Mouse (Mus musculus) midbrain, embryonic 14.5 days (tissue): Measurements from ENCODE around the gene Rexo5. TPM values are rescaled to one million over a fixed set of nuclear protein-coding genes. Genes with fewer than 3 reads are reported as not detected.

Source experiments
- ATAC-seq: fragments of 200-750 bp; cut with Nextera tagmentation; 2 replicates; pipeline ENCODE4 v1.8.0; 2017; ENCODE audit warnings: moderate number of reproducible peaks, moderate library complexity; ENCODE audit not compliant: low FRiP score, low TSS enrichment
- DNase-seq: peaks from one replicate; pipeline ENCODE4 v3.0.0-alpha.2; 2015
- H3K27ac ChIP-seq: fragments of 300-500 bp; sonication (generic); replicated peaks from 2 replicates; pipeline ENCODE4 v1.5.1; 2014; ENCODE audit warnings: mild to moderate bottlenecking, low read depth, low read length, moderate library complexity
- H3K27me3 ChIP-seq: fragments of 300-500 bp; sonication (generic); 2 replicates; pipeline ENCODE4 v1.6.1; 2014; ENCODE audit warnings: low read length, control low read depth, mixed read lengths; ENCODE audit not compliant: control insufficient read depth, insufficient read depth
- H3K36me3 ChIP-seq: fragments of 300-500 bp; sonication (generic); 2 replicates; pipeline ENCODE4 v1.6.1; 2014; ENCODE audit warnings: low read length, control low read depth; ENCODE audit not compliant: control insufficient read depth, insufficient read depth
- H3K4me1 ChIP-seq: fragments of 300-500 bp; sonication (generic); 2 replicates; pipeline ENCODE4 v1.6.1; 2014; ENCODE audit warnings: mild to moderate bottlenecking, antibody characterized with exemption, low read length, control low read depth; ENCODE audit not compliant: control insufficient read depth, insufficient read depth
- H3K4me2 ChIP-seq: fragments of 300-500 bp; sonication (generic); 2 replicates; pipeline ENCODE4 v1.6.1; 2014; ENCODE audit warnings: mild to moderate bottlenecking, low read length, moderate library complexity
- H3K4me3 ChIP-seq: fragments of 300-500 bp; sonication (generic); replicated peaks from 2 replicates; pipeline ENCODE4 v1.5.1; 2014; ENCODE audit warnings: low read depth, low read length
- H3K9ac ChIP-seq: fragments of 300-500 bp; sonication (generic); replicated peaks from 2 replicates; pipeline ENCODE4 v1.6.1; 2014; ENCODE audit warnings: mild to moderate bottlenecking, low read length, moderate library complexity
- H3K9me3 ChIP-seq: fragments of 300-500 bp; sonication (generic); 2 replicates; pipeline ENCODE4 v1.6.1; 2016; ENCODE audit warnings: low read length, control low read depth, mixed read lengths; ENCODE audit not compliant: control insufficient read depth
- WGBS: fragments of 180-500 bp; shearing (Covaris S2); extraction: QIAGEN DNeasy Blood & Tissue Kit; methylation state at CpG from one replicate; pipeline ENCODE4 v1.1.7; 2014; 5-methylcytosine and 5-hydroxymethylcytosine counted together
- polyA plus RNA-seq: library from polyadenylated mRNA; unstranded; fragments of >200 nt; fragmentation: Nextera tagmentation; extraction: Ambion mirVana; gene quantifications from 2 replicates; pipeline ENCODE4 v1.2.1, GENCODE M21; 2014

Rexo5 gene
- polyA plus RNA-seq = 9.4 and 11.6 TPM in 2 replicates

DNA sequence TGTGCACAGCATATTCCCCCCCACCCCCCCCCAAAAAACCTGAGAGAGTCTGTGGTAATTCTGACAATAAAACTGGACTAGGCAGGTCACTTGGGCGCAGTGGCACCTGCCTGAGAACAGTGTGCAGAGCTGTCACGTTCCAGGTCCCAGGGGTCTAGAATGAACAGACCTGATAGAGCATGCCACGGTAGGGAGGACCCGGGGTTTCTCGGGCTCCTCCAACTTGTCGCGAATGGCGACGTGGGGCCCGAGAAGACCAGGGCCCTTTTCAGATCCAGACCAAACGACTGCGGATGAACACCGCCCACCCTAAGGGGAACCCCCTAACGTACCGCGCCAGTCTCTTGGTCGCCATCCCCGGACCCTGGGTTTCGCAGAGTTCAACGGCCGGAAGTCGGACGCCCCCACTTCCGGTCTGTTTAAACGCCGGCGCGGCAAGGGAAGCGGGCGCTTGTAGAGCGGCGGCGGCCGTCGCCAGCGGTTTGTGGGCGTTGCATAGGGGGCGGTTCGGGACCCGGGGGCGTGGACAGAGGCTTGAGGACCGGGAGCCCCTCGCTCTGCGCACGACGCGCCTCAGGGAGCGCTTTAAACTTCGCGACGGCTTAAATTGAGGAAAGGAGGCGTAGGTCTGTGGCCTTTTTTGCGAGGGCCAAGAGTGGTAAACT is at the start of gene Rexo5, which contains the start of gene Eri2:
TSS of gene Rexo5 (plus strand) at position 421 of the 665 bp plus-strand sequence.
TSS of gene Eri2 (minus strand) at position 473 of the 665 bp plus-strand sequence.
- Histone ChIP-seq H3K9me3 (no peaks in the 10 kb centered on the region), H3K4me1 (peaks cover 5% of the 10 kb centered on the region; the same call in 1 of the 2 replicates), H3K27ac (peak within 1 kb of the TSS; percentile 64), H3K27me3 (no peaks in the 10 kb centered on the region), H3K9ac (peak within 1 kb of the TSS; percentile 79), H3K4me3 (peak within 1 kb of the TSS; percentile 69), H3K36me3 (peaks cover 21% of the 10 kb centered on the region), H3K4me2 (peak within 1 kb of the TSS; percentile 84)
- under 1% methylated on average over 53 of the region's 53 CpGs for WGBS
- DNase-seq (peak; percentile 95), ATAC-seq (peak; percentile 95)

GRCm38 (mm10) chr7:119744321-119744720 is 49.5 kb upstream of the Rexo5 start:
- Histone ChIP-seq H3K27me3 (no peaks in the 10 kb centered on the region), H3K9ac (no peak overlapping the region), H3K27ac (no peak overlapping the region), H3K9me3 (no peaks in the 10 kb centered on the region), H3K4me3 (no peak overlapping the region), H3K4me1 (peaks cover 5% of the 10 kb centered on the region; the same call in 1 of the 2 replicates), H3K4me2 (peak overlapping the region; percentile 38), H3K36me3 (no peaks in the 10 kb centered on the region)
- WGBS = 4% methylated on average over 34 of the region's 34 CpGs
- peak; percentile 48 for DNase-seq
- no peak for ATAC-seq

DNA sequence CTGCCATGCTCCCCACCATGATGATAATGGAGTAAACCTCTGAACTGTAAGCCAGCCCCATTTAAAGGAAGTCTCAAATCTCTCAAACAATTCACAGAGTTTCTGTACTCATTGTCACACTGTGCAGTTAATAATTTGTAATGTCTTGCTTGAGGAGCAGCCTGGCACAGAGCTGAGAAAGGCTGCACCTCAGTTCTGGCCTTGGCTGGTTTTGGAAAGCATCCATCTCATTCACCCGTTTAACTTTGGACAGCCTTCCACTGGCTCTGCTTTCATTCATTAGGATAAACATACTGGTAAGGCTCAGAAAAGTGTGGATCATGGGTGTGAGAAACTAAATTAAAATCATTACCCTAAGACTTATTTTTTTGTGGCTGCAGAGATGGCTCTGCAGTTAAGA is 47.9 kb upstream of the Rexo5 start:
- Histone ChIP-seq H3K9me3 (no peaks in the 10 kb centered on the region), H3K4me3 (no peak overlapping the region), H3K9ac (no peak overlapping the region), H3K36me3 (no peaks in the 10 kb centered on the region), H3K4me2 (no peak overlapping the region), H3K27me3 (no peaks in the 10 kb centered on the region), H3K27ac (no peak overlapping the region), H3K4me1 (peaks cover 5% of the 10 kb centered on the region; the same call in 1 of the 2 replicates)
- DNase-seq (no peak), ATAC-seq (no peak)
- WGBS = 84% methylated on average over 1 of the region's 1 CpGs

GRCm38 (mm10) chr7:119748761-119749160 is 45.0 kb upstream of the Rexo5 start:
- 95% methylated on average over 2 of the region's 2 CpGs for WGBS
- ATAC-seq (no peak), DNase-seq (no peak)
- no peaks in the 10 kb centered on the region for H3K27me3 ChIP-seq
- H3K9me3 ChIP-seq = no peaks in the 10 kb centered on the region
- no peak overlapping the region for H3K4me3 ChIP-seq
- no peak overlapping the region for H3K4me2 ChIP-seq
- H3K4me1 ChIP-seq = peaks cover 5% of the 10 kb centered on the region; the same call in 1 of the 2 replicates
- H3K9ac ChIP-seq = no peak overlapping the region
- H3K36me3 ChIP-seq = no peaks in the 10 kb centered on the region
- no peak overlapping the region for H3K27ac ChIP-seq

DNA sequence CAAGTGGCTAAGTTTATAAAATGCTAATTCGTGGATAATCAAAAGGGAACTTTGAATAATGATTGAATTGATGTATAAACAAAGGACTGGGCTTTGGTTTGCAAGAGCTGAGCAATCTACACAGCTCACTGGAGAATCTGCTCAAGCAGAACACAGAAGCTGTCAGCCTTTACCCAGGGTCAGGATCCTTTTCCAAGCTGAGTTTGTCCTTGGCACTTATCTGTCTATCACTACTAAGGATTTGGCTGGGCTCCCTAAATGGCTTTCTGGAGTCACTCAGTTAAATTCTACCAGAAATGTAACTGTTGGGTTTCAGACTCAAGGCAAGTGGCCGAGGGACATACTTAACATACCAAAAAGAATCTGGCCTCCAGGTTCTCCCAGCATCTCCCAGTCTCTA is 43.9 kb upstream of the Rexo5 start:
- DNase-seq = no peak
- H3K4me3 ChIP-seq = no peak overlapping the region
- no peak for ATAC-seq
- H3K9ac ChIP-seq = no peak overlapping the region
- no peaks in the 10 kb centered on the region for H3K4me1 ChIP-seq
- no peaks in the 10 kb centered on the region for H3K9me3 ChIP-seq
- no peak overlapping the region for H3K27ac ChIP-seq
- 66% methylated on average over 2 of the region's 2 CpGs for WGBS
- no peaks in the 10 kb centered on the region for H3K27me3 ChIP-seq
- no peak overlapping the region for H3K4me2 ChIP-seq
- no peaks in the 10 kb centered on the region for H3K36me3 ChIP-seq

GRCm38 (mm10) chr7:119753696-119754095 is 40.1 kb upstream of the Rexo5 start:
- DNase-seq = no peak
- Histone ChIP-seq H3K27me3 (no peaks in the 10 kb centered on the region), H3K27ac (no peak overlapping the region), H3K9me3 (no peaks in the 10 kb centered on the region), H3K4me1 (no peaks in the 10 kb centered on the region), H3K4me2 (no peak overlapping the region), H3K36me3 (no peaks in the 10 kb centered on the region), H3K4me3 (no peak overlapping the region), H3K9ac (no peak overlapping the region)
- 96% methylated on average over 1 of the region's 1 CpGs for WGBS
- ATAC-seq = no peak

DNA sequence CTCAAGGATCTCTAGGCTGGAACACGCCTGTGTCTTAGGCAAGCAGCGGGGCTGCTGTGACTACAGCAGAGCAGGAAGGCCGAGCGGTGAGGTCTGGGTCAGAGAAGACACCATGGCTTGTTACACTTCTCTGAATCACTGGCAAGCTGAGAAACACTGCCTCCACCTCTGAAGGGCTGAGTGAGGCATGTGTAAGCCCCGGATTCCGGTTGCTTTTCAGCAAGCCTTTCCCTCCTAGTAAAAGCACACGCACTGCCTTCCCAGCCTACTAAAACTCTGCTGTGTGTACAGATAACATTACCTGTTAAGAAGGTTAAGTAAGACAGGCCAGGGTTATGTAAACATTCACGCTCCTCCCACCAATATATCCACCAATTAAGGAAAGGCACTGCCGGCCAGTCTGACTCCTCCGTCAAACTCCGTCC is 33.3 kb upstream of the Rexo5 start, which contains the start of gene Acsm3:
TSS of gene Acsm3 (plus strand) at position 397 of the 425 bp plus-strand sequence.
- H3K9me3 ChIP-seq = no peaks in the 10 kb centered on the region
- ATAC-seq (no peak), DNase-seq (no peak)
- H3K27ac ChIP-seq = no peak within 1 kb of the TSS
- H3K4me2 ChIP-seq = no peak within 1 kb of the TSS
- no peak within 1 kb of the TSS for H3K4me3 ChIP-seq
- WGBS = 90% methylated on average over 11 of the region's 11 CpGs
- no peak within 1 kb of the TSS for H3K9ac ChIP-seq
- no peaks in the 10 kb centered on the region for H3K36me3 ChIP-seq
- no peaks in the 10 kb centered on the region for H3K27me3 ChIP-seq
- no peaks in the 10 kb centered on the region for H3K4me1 ChIP-seq

DNA sequence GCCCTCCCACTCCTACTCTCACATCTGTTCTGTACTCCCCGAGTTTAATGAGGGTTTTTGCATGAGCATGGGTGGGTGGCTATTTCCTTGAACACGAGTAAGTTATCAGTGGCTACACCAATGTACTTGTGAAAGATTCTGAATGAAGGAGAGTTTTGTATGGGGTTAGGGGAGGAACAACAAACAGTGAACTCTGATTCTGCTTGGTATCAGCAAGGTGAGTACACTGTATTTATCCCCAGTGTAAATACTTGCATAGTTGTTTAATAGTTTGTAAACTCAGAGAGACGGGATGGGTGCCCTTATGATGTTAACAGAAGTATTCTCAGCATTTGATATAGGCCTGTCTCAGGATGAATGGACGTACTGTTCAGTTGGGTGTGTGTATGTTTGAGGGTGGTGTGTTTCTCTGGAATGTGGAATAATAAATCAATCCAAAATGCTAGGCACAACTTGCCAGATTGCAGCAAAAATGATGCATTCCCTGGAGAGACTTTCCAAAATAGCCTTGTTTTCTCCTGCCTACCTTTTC is 31.6 kb upstream of the Rexo5 start:
- no peaks in the 10 kb centered on the region for H3K9me3 ChIP-seq
- no peak overlapping the region for H3K9ac ChIP-seq
- no peak overlapping the region for H3K27ac ChIP-seq
- DNase-seq = no peak
- H3K4me3 ChIP-seq = no peak overlapping the region
- H3K27me3 ChIP-seq = no peaks in the 10 kb centered on the region
- H3K4me2 ChIP-seq = no peak overlapping the region
- ATAC-seq = no peak
- H3K4me1 ChIP-seq = no peaks in the 10 kb centered on the region
- WGBS = 73% methylated on average over 4 of the region's 4 CpGs
- no peaks in the 10 kb centered on the region for H3K36me3 ChIP-seq

DNA sequence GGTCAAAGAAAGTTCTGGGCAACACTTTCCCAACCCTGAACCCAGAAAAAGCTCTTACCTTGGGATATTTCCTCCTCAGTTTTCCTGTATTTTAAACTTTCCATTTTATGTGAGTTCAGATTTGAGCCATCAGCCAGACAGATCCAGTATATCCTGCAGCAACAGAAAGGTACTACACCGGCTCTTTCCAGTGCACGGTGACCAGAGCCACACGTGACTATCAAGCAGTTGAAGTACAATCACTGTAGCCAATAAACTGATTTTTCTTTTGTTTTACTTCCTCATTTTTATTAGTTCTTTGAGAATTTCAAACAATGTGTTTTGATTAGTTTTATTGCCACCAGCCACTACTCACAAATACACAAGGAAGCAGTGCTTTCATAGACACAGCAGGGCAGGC is 29.4 kb upstream of the Rexo5 start:
- no peak for DNase-seq
- WGBS = 96% methylated on average over 3 of the region's 3 CpGs

More for the DNA sequence above, 29.4 kb upstream of the Rexo5 start:
- no peaks in the 10 kb centered on the region for H3K4me1 ChIP-seq
- no peak overlapping the region for H3K9ac ChIP-seq
- no peak for ATAC-seq
- H3K9me3 ChIP-seq = no peaks in the 10 kb centered on the region
- no peaks in the 10 kb centered on the region for H3K27me3 ChIP-seq
- H3K27ac ChIP-seq = no peak overlapping the region
- no peaks in the 10 kb centered on the region for H3K36me3 ChIP-seq
- no peak overlapping the region for H3K4me3 ChIP-seq
- H3K4me2 ChIP-seq = no peak overlapping the region
